Mouse (Mus musculus) cerebellum, adult 2 months (tissue): ENCODE data around the gene Efna3.

ENCODE experiments used
- CTCF ChIP-seq: fragments of 200-500 bp; IDR thresholded peaks from 2 replicates; pipeline ENCODE4 v1.5.1; 2011; ENCODE audit warnings: low read depth, mild to moderate bottlenecking, control low read depth, low read length, moderate library complexity, borderline replicate concordance; ENCODE audit not compliant: insufficient read depth
- POLR2A ChIP-seq: fragments of 200-500 bp; IDR thresholded peaks from 2 replicates; pipeline ENCODE4 v1.6.1; 2011; ENCODE audit warnings: low read length, control low read depth, borderline replicate concordance; ENCODE audit not compliant: insufficient read depth

DNA sequence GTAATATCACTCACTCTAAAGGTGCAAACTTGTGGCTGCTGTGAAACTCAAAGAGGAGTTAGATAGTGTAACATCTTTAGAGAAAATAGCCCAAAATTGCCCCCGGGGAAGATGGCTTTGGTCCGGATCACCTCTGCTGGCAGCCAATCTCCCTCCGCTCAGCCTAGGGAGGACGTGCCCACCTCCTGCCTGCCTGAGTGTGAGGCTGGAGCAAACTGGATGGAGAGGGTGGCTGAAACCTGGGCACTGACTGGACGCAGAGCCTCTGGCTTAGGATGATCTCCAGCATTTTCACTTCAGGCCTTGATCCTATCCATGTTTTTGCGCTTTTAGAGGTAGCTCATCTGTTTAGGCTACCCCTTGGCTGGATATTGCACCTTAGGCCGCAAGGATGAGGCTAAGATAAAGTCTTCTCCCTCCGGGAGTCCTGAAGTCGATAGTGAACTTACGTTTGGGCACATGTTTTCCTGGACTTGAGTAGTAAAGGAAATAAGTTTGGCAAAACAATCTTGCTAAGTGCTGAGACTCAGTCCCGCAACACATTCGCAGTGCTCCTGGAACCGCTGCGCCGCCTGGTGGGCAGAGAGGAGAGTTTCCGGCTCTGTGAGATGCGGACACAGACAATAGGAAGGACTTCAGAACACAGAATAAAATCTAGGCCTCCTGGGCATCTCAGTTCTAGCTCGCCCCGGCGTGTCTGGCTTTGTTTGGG is 41.0 kb downstream of the Efna3 start:
- no peak for TF ChIP-seq POLR2A
- peak; percentile 95 for TF ChIP-seq CTCF
